Comparison of ENCODE assay signal across 8 mouse cellular contexts in genomic region chr6:13601587-13601986, GRCm38 (mm10). TPM values are rescaled to one million over a fixed set of nuclear protein-coding genes. Genes with fewer than 3 reads are reported as not detected.
A peak's percentile ranks its signal among the peaks of the same experiment; 100 is the strongest.
DNase-seq lines count a peak whose midpoint lies in the region; ATAC-seq lines count a peak whose summit lies in the region.

No protein-coding gene starts in this region.

- intact Hi-C loops in heart, postnatal 10 days (cut with DNase I) = no loop called here
- intact Hi-C loops in left cerebral cortex, postnatal 10 days (cut with DNase I) = loop anchor here (10.0 kb wide), 2 partner anchors 233 to 307 kb away; partner anchors contain the start of gene Gpr85

- no peak for ATAC-seq in CD4-positive, CD25-positive, alpha-beta regulatory T cell, adult 4 months

- DNase-seq in CD4-positive, CD25-positive, alpha-beta regulatory T cell, adult 2 months (ENCODE audit: low read depth, low spot score) = peak; percentile 15
- peak; percentile 84 for DNase-seq in 3T3-L1 (ENCODE audit: low read depth, low spot score)
- DNase-seq in cerebellum, postnatal 14 days = peak; percentile 17 to 27
- peak; percentile 36 to 47 for DNase-seq in heart, postnatal 10 days
- peak; percentile 43 to 46 for DNase-seq in left cerebral cortex, postnatal 10 days (ENCODE audit: extremely low spot score in 1 of 2, low spot score in 2 of 2)
- DNase-seq in ovary, postnatal 36 days (ENCODE audit: low spot score) = peak; percentile 35
- DNase-seq in urinary bladder, postnatal 10 days (ENCODE audit: low spot score) = no peak

RNA-seq across cellular contexts. Expression of gene Tmem168, which starts 6.3 kb away (rescaled TPM):
- polyA plus RNA-seq in CD4-positive, CD25-positive, alpha-beta regulatory T cell, adult 4 months (2017; shearing (Covaris generic)) = 10 to 100 TPM; 37.1 to 43.5 TPM
- total RNA-seq in heart, postnatal 10 days (2021) = 10 to 100 TPM; 23.9 to 25.4 TPM
- 10 to 100 TPM; 15.1 to 21.0 TPM for total RNA-seq in left cerebral cortex, postnatal 10 days (2021)
